Mouse (Mus musculus) neural tube, embryonic 15.5 days (tissue): ENCODE results near the gene Gm11037. TPM values are rescaled to one million over a fixed set of nuclear protein-coding genes. Genes with fewer than 3 reads are reported as not detected.

ENCODE experiments used
- ATAC-seq: fragments of 200-750 bp; cut with Nextera tagmentation; 2 replicates; pipeline ENCODE4 v1.8.0; 2017; ENCODE audit warnings: mild to moderate bottlenecking, moderate TSS enrichment, moderate library complexity; ENCODE audit not compliant: low FRiP score
- H3K27ac ChIP-seq: fragments of 300-500 bp; sonication (generic); replicated peaks from 2 replicates; pipeline ENCODE4 v1.5.1; 2015; ENCODE audit warnings: mild to moderate bottlenecking, inconsistent platforms
- H3K27me3 ChIP-seq: fragments of 300-500 bp; sonication (generic); replicated peaks from 2 replicates; pipeline ENCODE4 v1.6.1; 2015; ENCODE audit warnings: inconsistent platforms
- H3K36me3 ChIP-seq: fragments of 300-500 bp; sonication (generic); 2 replicates; pipeline ENCODE4 v1.6.1; 2015; ENCODE audit warnings: inconsistent platforms
- H3K4me1 ChIP-seq: fragments of 300-500 bp; sonication (generic); 2 replicates; pipeline ENCODE4 v1.6.1; 2015; ENCODE audit warnings: inconsistent platforms
- H3K4me2 ChIP-seq: fragments of 300-500 bp; sonication (generic); 2 replicates; pipeline ENCODE4 v1.6.1; 2015; ENCODE audit warnings: inconsistent platforms, mild to moderate bottlenecking, moderate library complexity
- H3K4me3 ChIP-seq: fragments of 300-500 bp; sonication (generic); replicated peaks from 2 replicates; pipeline ENCODE4 v1.5.1; 2015; ENCODE audit warnings: mild to moderate bottlenecking, inconsistent platforms
- H3K9ac ChIP-seq: fragments of 300-500 bp; sonication (generic); replicated peaks from 2 replicates; pipeline ENCODE4 v1.6.1; 2015; ENCODE audit warnings: mild to moderate bottlenecking, inconsistent platforms
- H3K9me3 ChIP-seq: fragments of 300-500 bp; sonication (generic); replicated peaks from 2 replicates; pipeline ENCODE4 v1.6.1; 2016; ENCODE audit warnings: inconsistent platforms
- WGBS: fragments of 180-500 bp; shearing (Covaris S2); methylation state at CpG from one replicate; pipeline ENCODE4 v1.1.7; 2015; ENCODE audit warnings: mixed read lengths; 5-methylcytosine and 5-hydroxymethylcytosine counted together
- polyA plus RNA-seq: library from polyadenylated mRNA; unstranded; fragments of >200 nt; fragmentation: Nextera tagmentation; extraction: Ambion mirVana; gene quantifications from 2 replicates; pipeline ENCODE4 v1.2.1, GENCODE M21; 2015

Gm11037 gene
- polyA plus RNA-seq, 1 experiment from 2014 or later = not detected

DNA sequence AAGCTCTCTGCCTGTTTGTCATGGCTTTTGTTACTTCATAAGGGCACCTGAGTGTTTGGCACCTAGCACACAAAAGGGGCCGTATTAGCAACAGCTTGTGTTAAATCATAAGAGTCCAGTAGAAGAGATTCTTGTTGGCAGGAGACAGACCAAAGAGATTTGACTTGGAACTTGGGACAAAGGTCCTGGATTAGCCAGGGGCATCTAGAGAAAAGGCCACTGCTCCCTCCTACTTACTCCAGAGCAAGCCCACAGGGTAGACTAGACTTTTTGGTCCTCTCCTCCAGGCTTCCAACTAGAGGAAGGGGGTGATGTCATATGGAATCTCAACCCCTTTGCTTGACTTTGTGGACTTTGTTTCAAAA is 42.6 kb downstream of the Gm11037 start:
- no peak overlapping the region for H3K4me2 ChIP-seq
- H3K27me3 ChIP-seq = peaks cover 26% of the 10 kb centered on the region
- 86% methylated on average over 1 of the region's 1 CpGs for WGBS
- no peak overlapping the region for H3K9ac ChIP-seq
- H3K27ac ChIP-seq = no peak overlapping the region
- no peaks in the 10 kb centered on the region for H3K9me3 ChIP-seq
- H3K36me3 ChIP-seq = peaks cover 5% of the 10 kb centered on the region; the same call in 1 of the 2 replicates
- H3K4me3 ChIP-seq = no peak overlapping the region
- peaks cover 68% of the 10 kb centered on the region for H3K4me1 ChIP-seq
- no peak for ATAC-seq

DNA sequence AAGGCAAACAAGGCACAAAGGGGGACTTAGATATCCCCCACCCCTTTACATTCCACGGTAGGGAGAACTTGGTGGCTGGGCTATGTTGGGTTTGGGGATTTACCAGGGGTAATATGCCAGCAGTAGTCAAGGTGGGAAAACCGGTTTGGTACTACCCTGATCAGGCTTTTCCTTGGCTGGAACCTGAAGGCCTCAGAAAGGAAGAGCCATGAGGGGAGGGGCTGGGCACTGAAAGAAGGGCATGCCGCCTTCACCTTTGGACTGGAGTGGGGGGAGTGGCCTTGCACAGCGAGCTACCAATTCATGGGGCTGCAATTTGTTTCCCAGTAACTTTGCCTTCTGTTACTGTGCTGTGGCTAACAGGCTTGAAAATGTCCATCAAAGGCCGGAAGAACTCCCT is 43.2 kb downstream of the Gm11037 start:
- WGBS = 57% methylated on average over 5 of the region's 5 CpGs
- Histone ChIP-seq H3K4me3 (no peak overlapping the region), H3K9me3 (no peaks in the 10 kb centered on the region), H3K9ac (no peak overlapping the region), H3K4me1 (peaks cover 63% of the 10 kb centered on the region), H3K36me3 (peaks cover 5% of the 10 kb centered on the region; the same call in 1 of the 2 replicates), H3K27me3 (peaks cover 21% of the 10 kb centered on the region), H3K27ac (no peak overlapping the region), H3K4me2 (peak overlapping the region; percentile 98)
- ATAC-seq = no peak

DNA sequence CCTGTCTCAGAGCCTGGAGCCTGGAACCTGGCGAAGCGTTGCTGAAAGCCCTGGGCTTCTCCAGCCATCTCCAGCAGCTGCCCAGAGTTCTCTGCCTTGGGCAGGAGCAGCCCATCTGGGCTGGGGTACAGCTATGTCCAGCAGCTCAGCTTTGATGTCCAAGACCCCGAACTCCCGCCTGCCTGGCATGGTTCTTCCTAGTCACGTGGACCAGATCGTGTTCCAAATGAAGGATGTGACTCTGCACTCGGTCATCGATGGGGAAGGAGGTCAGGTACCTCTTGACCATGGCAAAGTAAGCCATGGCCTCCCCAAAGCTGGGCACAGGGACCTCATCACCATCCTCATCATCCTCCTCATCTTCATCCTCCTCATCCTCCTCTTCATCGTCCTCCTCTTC is 44.6 kb downstream of the Gm11037 start:
- Histone ChIP-seq H3K27ac (0 out of 2 replicates have a peak overlapping the region, but pooled peaks have one; percentile 41), H3K27me3 (peaks cover 6% of the 10 kb centered on the region), H3K4me3 (peak overlapping the region; percentile 74), H3K9ac (peak overlapping the region; percentile 93; the same call in 1 of the 2 replicates), H3K4me1 (peaks cover 59% of the 10 kb centered on the region), H3K9me3 (no peaks in the 10 kb centered on the region), H3K36me3 (peaks cover 5% of the 10 kb centered on the region; the same call in 1 of the 2 replicates), H3K4me2 (peak overlapping the region; percentile 98)
- 84% methylated on average over 9 of the region's 9 CpGs for WGBS
- no peak for ATAC-seq

DNA sequence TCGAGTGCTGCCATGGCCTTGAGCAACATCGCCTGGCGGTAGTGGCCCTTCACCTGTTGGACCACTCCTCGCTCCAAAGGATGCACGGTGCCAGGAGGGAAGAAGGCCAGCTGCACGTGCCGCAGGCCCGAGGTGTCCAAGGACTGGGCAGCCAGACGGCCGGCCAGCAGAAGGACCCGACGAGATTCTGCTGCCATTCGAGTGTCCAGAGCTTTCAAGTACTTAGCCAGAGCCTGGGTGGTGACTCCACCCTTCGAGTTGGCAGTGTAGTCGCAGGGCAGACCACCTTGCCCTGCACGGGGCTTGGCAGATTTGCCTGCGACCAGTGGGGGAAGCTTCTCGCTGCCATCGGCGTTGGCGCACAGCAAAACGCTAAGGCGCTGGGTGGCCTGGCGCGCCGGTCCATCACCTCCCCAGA is 45.5 kb downstream of the Gm11037 start:
- peaks cover 5% of the 10 kb centered on the region; the same call in 1 of the 2 replicates for H3K36me3 ChIP-seq
- ATAC-seq = no peak
- H3K9ac ChIP-seq = peak overlapping the region; percentile 93
- H3K27ac ChIP-seq = peak overlapping the region; percentile 95
- H3K4me1 ChIP-seq = peaks cover 54% of the 10 kb centered on the region
- WGBS = 17% methylated on average over 26 of the region's 26 CpGs
- peak overlapping the region; percentile 98 for H3K4me2 ChIP-seq
- peak overlapping the region; percentile 74 for H3K4me3 ChIP-seq
- H3K9me3 ChIP-seq = no peaks in the 10 kb centered on the region
- no peaks in the 10 kb centered on the region for H3K27me3 ChIP-seq

DNA sequence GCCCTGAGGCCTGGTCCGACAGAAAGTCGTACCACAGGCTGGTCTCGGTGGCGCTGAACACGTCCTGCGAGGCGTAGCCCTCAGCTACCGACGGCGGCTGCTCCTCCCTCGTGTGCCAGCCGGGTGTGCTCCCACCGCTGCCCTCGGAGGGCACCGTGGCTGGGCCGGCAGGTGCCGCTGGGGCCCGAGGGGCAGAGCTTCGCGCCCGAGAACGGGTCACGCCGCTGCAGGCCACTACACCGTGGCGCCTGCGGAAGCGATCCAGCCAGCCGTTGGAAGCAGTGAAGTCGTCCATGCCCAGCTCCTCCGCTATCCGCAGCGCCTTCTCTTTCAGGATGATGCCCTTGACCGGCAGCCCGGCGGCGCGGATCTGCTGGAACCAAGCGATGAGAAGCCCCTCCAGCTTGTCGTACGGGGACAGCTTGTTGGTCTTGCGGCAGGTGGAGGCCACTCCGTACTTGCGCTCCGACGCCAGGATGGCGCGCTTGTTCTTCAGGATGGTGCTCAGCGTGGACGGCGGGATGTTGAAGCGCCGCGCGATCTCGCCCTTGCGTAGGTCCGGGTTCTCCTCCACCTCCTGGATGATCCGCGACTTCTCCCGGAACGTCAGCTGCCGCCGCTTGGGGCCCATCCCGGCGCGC is 46.1 kb downstream of the Gm11037 start:
- H3K4me2 ChIP-seq = peak overlapping the region; percentile 98
- peak overlapping the region; percentile 95 for H3K27ac ChIP-seq
- under 1% methylated on average over 67 of the region's 67 CpGs for WGBS
- peaks cover 49% of the 10 kb centered on the region for H3K4me1 ChIP-seq
- ATAC-seq = peak; percentile 65
- H3K36me3 ChIP-seq = peaks cover 5% of the 10 kb centered on the region; the same call in 1 of the 2 replicates
- H3K9ac ChIP-seq = peak overlapping the region; percentile 93
- no peaks in the 10 kb centered on the region for H3K9me3 ChIP-seq
- H3K27me3 ChIP-seq = no peaks in the 10 kb centered on the region
- peak overlapping the region; percentile 74 for H3K4me3 ChIP-seq

DNA sequence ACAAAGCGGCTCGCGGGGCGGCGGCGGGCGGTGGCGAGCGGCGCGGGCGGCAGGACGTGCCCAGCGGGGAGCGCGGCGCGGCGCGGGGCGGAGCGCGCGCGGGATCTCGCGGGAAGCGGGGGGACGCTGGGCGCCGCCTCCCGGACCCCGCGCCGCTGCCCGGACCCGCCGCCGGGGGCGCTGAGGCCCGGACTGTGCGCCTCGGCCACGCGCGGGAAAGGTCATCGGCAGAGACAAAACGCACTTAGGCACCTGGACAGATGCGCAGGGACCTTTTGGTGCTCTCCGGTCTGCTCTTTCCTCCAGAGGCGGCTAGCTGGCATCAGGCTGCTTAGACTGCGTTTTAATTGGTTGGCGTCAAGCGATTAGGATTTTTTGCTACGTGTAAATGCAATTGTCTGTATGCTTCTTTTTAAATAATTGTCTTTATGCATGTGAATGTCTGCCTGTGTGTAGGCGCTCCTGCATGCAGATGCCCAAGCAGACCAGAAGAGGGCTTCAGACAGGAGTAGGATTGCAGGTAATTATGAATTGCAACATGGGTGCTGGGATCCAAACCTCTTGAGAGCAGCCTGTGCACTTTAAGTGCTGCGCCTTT is 46.8 kb downstream of the Gm11037 start, which contains the start of gene Cenpb:
TSS of gene Cenpb (minus strand) at position 78 of the 598 bp plus-strand sequence.
- H3K4me1 ChIP-seq = peaks cover 43% of the 10 kb centered on the region
- H3K27ac ChIP-seq = peak within 1 kb of the TSS; percentile 95
- H3K27me3 ChIP-seq = no peaks in the 10 kb centered on the region
- H3K4me2 ChIP-seq = peak within 1 kb of the TSS; percentile 98
- peak within 1 kb of the TSS; percentile 74 for H3K4me3 ChIP-seq
- H3K9ac ChIP-seq = peak within 1 kb of the TSS; percentile 93
- H3K36me3 ChIP-seq = peaks cover 5% of the 10 kb centered on the region; the same call in 1 of the 2 replicates
- ATAC-seq = peak; percentile 87
- H3K9me3 ChIP-seq = no peaks in the 10 kb centered on the region
- WGBS = 2% methylated on average over 47 of the region's 57 CpGs

Other genes with a start within 250 kb of the Gm11037 start
- gene 4930402H24Rik, start 227.1 kb upstream of the Gm11037 start, polyA plus RNA-seq = 75.5 and 85.3 TPM in 2 replicates
- 12.5 and 13.7 TPM in 2 replicates for gene Atrn, start 227.0 kb upstream of the Gm11037 start, polyA plus RNA-seq
- gene Gfra4, start 90.4 kb upstream of the Gm11037 start, polyA plus RNA-seq = 46.4 and 52.1 TPM in 2 replicates
- 2.0 and 2.9 TPM in 2 replicates for gene Adam33, start 69.7 kb upstream of the Gm11037 start, polyA plus RNA-seq
- gene Siglec1, start 46.7 kb upstream of the Gm11037 start, polyA plus RNA-seq = 0.23 and 0.36 TPM in 2 replicates
- 6.0 and 7.7 TPM in 2 replicates for gene Hspa12b, start 6.2 kb upstream of the Gm11037 start, polyA plus RNA-seq
- gene 1700037H04Rik, start 26.6 kb downstream of the Gm11037 start, polyA plus RNA-seq = 79.1 and 83.2 TPM in 2 replicates
- gene Cenpb, start 46.6 kb downstream of the Gm11037 start, polyA plus RNA-seq = 11.5 and 12.6 TPM in 2 replicates
- gene Cdc25b, start 53.5 kb downstream of the Gm11037 start, polyA plus RNA-seq = 21.0 and 31.3 TPM in 2 replicates
- 7.6 and 8.0 TPM in 2 replicates for gene Spef1, start 53.8 kb downstream of the Gm11037 start, polyA plus RNA-seq
- 33.6 and 35.2 TPM in 2 replicates for gene Ap5s1, start 73.6 kb downstream of the Gm11037 start, polyA plus RNA-seq
- 6.4 and 9.0 TPM in 2 replicates for gene Mavs, start 100.6 kb downstream of the Gm11037 start, polyA plus RNA-seq
- gene Pank2, start 129.0 kb downstream of the Gm11037 start, polyA plus RNA-seq = 22.8 and 23.6 TPM in 2 replicates
- 13.2 and 14.9 TPM in 2 replicates for gene Rnf24, start 219.4 kb downstream of the Gm11037 start, polyA plus RNA-seq